Mouse (Mus musculus): ENCODE measurements around the gene Sncg. TPM values are rescaled to one million over a fixed set of nuclear protein-coding genes. Genes with fewer than 3 reads are reported as not detected.
"Not testable (repeated sequence)": the region's sequence is repeated elsewhere in the genome, so short reads cannot be mapped to it uniquely, and the experiment has no call there.

Sncg gene
- 6.6 and 10.8 TPM in 2 replicates for polyA plus RNA-seq (2011; ENCODE audit: insufficient read length, low read depth, missing spikeins)

DNA sequence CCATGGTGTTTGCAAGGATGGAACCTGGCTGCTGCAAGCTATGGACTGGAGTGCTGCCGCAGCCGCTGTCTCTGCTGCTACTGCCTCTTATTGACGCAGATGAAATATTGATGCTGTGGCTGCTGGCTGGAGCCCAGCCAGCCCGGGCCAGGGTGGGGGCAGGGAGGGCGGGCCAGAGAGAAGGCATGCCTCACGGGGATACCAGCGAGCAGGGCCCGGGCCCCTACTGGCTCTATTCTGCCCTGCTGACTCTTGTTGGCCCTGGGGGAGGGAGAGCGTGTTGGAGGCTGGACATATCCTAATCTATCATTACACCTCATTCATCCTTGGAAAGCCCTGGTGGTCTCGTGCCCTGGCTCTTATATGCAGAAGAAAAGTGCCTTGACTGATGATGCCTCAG lies at the start of gene Sncg:
Gene Sncg (minus strand): TSS at position 213 of the 400 bp plus-strand sequence.
- no peak within 1 kb of the TSS for H3K4me3 ChIP-seq (ENCODE audit: insufficient read depth, low read length)

DNA sequence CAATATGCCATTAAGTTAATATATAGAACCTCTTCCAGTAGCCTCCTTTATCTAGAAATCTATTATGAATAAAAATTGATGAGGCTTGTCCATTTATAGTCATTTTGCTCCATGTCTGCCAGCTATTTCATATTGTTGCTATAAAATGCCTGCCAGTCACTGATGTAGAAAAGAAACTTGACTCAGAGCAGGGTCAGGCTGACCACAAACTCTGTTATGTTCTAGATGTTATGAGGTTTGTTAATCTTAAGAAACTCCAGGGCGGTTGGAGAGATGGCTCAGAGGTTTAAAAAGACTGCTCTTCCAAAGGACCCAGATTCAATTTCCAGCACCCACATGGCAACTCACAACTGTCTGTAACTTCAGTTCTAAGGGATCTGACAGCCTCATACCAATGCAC lies 46.5 kb upstream of the Sncg start:
- no peak overlapping the region for H3K4me3 ChIP-seq (ENCODE audit: insufficient read depth, low read length)

More for the DNA sequence above, at the start of gene Sncg:
- Histone ChIP-seq H3K4me1 (ENCODE audit: control insufficient read depth, insufficient read depth, low read length) (peaks cover 3% of the 10 kb centered on the region; the same call in 1 of the 2 replicates), H3K27ac (ENCODE audit: insufficient read depth, low read length) (no peak within 1 kb of the TSS)
- TF ChIP-seq POLR2A (IDR thresholded peaks at IDR 0.05; ENCODE audit: low read depth, low read length) (no peak), CTCF (IDR thresholded peaks at IDR 0.05; ENCODE audit: borderline replicate concordance, insufficient read depth, low read length) (no peak)

DNA sequence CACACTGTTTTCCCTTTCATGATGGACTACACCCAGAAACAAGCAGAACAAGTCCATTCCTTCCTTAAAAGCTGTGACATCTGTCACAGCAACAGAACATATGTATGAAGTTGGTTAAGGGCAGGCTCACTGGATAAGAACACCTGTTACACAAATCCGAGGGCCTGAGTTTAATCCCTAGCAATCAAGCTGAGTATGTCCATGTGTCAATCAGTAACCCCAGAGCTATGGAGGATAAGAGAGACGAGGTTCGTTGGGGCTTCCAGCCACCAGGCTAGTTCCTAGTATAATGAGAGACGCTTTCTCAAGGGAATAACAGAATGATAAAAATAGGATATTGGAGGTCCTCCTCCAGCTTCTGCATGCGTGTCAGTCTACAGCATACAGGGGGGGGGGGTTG lies 42.9 kb upstream of the Sncg start:
- Histone ChIP-seq H3K4me1 (ENCODE audit: control insufficient read depth, insufficient read depth, low read length) (no peaks in the 10 kb centered on the region), H3K4me3 (ENCODE audit: insufficient read depth, low read length) (no peak overlapping the region), H3K27ac (ENCODE audit: insufficient read depth, low read length) (no peak overlapping the region)
- no peak for TF ChIP-seq CTCF (IDR thresholded peaks at IDR 0.05; ENCODE audit: borderline replicate concordance, insufficient read depth, low read length)
- TF ChIP-seq POLR2A (IDR thresholded peaks at IDR 0.05; ENCODE audit: low read depth, low read length) = no peak

More for the DNA sequence above, 46.5 kb upstream of the Sncg start:
- Histone ChIP-seq H3K4me1 (ENCODE audit: control insufficient read depth, insufficient read depth, low read length) (no peaks in the 10 kb centered on the region), H3K27ac (ENCODE audit: insufficient read depth, low read length) (no peak overlapping the region)
- TF ChIP-seq CTCF (IDR thresholded peaks at IDR 0.05; ENCODE audit: borderline replicate concordance, insufficient read depth, low read length) (no peak), POLR2A (IDR thresholded peaks at IDR 0.05; ENCODE audit: low read depth, low read length) (no peak)

- not testable (repeated sequence) for H3K4me3 ChIP-seq (ENCODE audit: insufficient read depth, low read length); H3K4me1 ChIP-seq (ENCODE audit: control insufficient read depth, insufficient read depth, low read length); H3K27ac ChIP-seq (ENCODE audit: insufficient read depth, low read length)
These were observed 42.4 kb upstream of the Sncg start for GRCm38 (mm10) chr14:34416946-34417345.

DNA sequence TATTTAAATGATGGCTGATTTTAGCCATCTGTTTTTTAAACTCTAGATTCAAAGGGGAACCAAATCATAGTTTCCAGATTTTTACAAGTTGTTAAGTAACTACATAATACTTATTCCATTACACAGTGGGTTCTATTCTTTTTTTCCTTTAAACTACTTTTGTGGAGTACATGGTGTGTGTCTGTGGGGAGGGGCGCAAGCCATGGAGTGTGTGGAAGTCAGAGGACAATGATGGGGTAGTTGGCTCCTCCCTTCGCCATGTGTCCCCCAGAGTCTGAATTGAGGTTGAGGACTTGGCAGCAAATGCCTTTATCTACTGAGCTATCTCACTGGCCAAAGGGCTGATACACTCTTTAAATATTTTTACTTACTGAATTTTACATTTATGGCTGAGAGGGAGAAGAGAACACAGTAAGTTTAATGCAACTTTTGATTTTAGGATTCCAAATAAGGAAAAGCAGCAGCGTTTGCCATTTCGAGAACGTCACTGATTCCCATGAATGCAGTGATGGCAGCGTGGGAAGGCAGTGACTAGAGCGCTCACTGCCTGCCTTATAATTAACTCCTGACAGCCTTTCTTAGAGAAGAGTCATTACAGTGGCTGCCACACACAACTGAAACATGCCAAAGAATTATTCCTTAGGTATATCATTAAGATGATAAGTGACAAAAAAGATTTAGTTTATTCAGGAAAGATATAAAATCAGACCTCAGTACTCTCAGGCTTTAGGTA lies 37.7 kb upstream of the Sncg start:
- no peak overlapping the region for H3K27ac ChIP-seq (ENCODE audit: insufficient read depth, low read length)
- no peaks in the 10 kb centered on the region for H3K4me1 ChIP-seq (ENCODE audit: control insufficient read depth, insufficient read depth, low read length)
- no peak overlapping the region for H3K4me3 ChIP-seq (ENCODE audit: insufficient read depth, low read length)
- TF ChIP-seq CTCF (IDR thresholded peaks at IDR 0.05; ENCODE audit: borderline replicate concordance, insufficient read depth, low read length) = no peak
- no peak for TF ChIP-seq POLR2A (IDR thresholded peaks at IDR 0.05; ENCODE audit: low read depth, low read length)

DNA sequence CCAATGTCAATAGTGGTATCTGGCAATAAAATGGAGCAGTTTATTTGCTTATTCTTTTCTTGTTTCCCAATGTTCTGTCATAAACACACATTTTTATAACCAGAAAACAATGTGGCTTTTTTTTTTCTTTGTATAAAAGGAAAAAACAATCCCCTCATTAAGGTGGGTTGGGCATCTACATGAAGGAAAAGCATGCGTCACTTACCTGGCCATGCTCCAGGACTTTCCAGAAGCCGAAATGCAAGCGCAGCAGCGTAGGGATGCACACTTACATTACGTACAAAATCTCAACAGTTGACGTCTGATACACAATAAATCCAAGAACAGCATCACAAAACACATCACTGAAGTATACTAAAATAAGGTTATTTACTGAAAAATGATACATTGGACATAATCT lies 36.1 kb upstream of the Sncg start:
- Histone ChIP-seq H3K4me3 (ENCODE audit: insufficient read depth, low read length) (no peak overlapping the region), H3K27ac (ENCODE audit: insufficient read depth, low read length) (no peak overlapping the region), H3K4me1 (ENCODE audit: control insufficient read depth, insufficient read depth, low read length) (no peaks in the 10 kb centered on the region)
- TF ChIP-seq POLR2A (IDR thresholded peaks at IDR 0.05; ENCODE audit: low read depth, low read length) (no peak), CTCF (IDR thresholded peaks at IDR 0.05; ENCODE audit: borderline replicate concordance, insufficient read depth, low read length) (no peak)

- no peak overlapping the region for H3K4me3 ChIP-seq (ENCODE audit: insufficient read depth, low read length)
- no peak for TF ChIP-seq POLR2A (IDR thresholded peaks at IDR 0.05; ENCODE audit: low read depth, low read length)
- no peak for TF ChIP-seq CTCF (IDR thresholded peaks at IDR 0.05; ENCODE audit: borderline replicate concordance, insufficient read depth, low read length)
- H3K27ac ChIP-seq (ENCODE audit: insufficient read depth, low read length) = no peak overlapping the region
- no peaks in the 10 kb centered on the region for H3K4me1 ChIP-seq (ENCODE audit: control insufficient read depth, insufficient read depth, low read length)
These were observed 28.8 kb upstream of the Sncg start for GRCm38 (mm10) chr14:34403424-34403823.

DNA sequence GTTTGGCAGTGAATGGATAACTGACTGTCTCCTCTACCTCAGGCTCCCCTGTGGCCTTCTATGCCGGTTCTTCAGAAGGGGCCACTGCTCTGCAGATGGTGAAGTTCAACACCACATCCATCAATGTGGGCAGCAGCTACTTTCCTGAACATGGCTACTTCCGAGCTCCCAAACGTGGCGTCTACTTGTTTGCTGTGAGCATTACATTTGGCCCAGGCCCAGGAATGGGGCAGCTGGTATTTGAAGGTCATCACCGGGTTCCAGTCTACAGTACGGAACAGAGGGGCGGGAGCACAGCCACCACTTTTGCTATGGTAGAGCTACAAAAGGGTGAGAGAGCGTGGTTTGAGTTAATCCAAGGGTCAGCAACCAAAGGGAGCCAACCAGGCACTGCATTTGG lies 28.3 kb upstream of the Sncg start:
- H3K4me1 ChIP-seq (ENCODE audit: control insufficient read depth, insufficient read depth, low read length) = no peaks in the 10 kb centered on the region
- no peak overlapping the region for H3K27ac ChIP-seq (ENCODE audit: insufficient read depth, low read length)
- TF ChIP-seq CTCF (IDR thresholded peaks at IDR 0.05; ENCODE audit: borderline replicate concordance, insufficient read depth, low read length) (no peak), POLR2A (IDR thresholded peaks at IDR 0.05; ENCODE audit: low read depth, low read length) (no peak)
- no peak overlapping the region for H3K4me3 ChIP-seq (ENCODE audit: insufficient read depth, low read length)

DNA sequence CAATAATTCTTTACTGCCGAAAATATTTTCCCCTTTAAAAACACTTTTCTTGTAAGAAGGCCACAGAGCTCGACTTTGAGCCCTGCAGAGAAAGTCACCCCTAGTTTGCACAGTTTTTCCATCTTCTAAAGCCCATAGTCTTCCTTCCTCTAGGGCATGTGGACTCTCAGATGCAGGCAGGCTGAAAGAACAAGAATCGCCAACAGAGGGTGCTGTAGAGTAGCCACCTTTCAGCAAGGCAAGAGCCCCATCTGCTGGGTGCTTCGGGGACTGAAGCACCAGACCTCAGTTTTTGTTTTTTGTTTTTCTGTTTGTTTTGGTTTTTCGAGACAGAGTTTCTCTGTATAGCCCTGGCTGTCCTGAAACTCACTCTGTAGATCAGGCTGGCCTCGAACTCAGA lies 26.5 kb upstream of the Sncg start:
- H3K4me1 ChIP-seq (ENCODE audit: control insufficient read depth, insufficient read depth, low read length) = no peaks in the 10 kb centered on the region
- TF ChIP-seq CTCF (IDR thresholded peaks at IDR 0.05; ENCODE audit: borderline replicate concordance, insufficient read depth, low read length) (peak; percentile 93), POLR2A (IDR thresholded peaks at IDR 0.05; ENCODE audit: low read depth, low read length) (no peak)
- H3K27ac ChIP-seq (ENCODE audit: insufficient read depth, low read length) = no peak overlapping the region
- no peak overlapping the region for H3K4me3 ChIP-seq (ENCODE audit: insufficient read depth, low read length)

DNA sequence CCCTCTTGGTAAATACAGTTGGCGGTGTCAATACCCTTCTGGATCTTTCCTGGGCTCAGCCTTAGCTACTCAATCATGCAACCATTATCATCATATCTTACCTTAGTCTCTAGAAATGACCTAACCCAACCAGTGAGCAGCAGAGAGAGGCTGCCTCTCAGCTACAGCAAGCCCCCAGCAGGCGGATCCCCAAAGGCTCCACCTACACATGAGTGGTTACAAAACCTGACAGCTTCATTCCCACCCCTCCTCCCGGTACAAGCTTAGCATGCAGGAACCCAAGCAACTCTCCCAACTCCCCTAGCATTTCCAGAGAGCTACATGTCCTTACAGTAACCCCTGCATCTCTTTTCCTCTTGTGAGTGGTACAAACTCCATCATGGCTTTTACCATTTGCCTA lies 25.4 kb upstream of the Sncg start:
- TF ChIP-seq POLR2A (IDR thresholded peaks at IDR 0.05; ENCODE audit: low read depth, low read length) = no peak
- TF ChIP-seq CTCF (IDR thresholded peaks at IDR 0.05; ENCODE audit: borderline replicate concordance, insufficient read depth, low read length) = no peak
- no peak overlapping the region for H3K27ac ChIP-seq (ENCODE audit: insufficient read depth, low read length)
- H3K4me3 ChIP-seq (ENCODE audit: insufficient read depth, low read length) = no peak overlapping the region
- no peaks in the 10 kb centered on the region for H3K4me1 ChIP-seq (ENCODE audit: control insufficient read depth, insufficient read depth, low read length)

All from embryonic fibroblast, embryonic 13.5 days (primary cell).